Mouse (Mus musculus) Muller cell, postnatal 12 days (primary cell): Measurements from ENCODE around the gene Erbb2.
A peak's percentile ranks its signal among the peaks of the same experiment; 100 is the strongest.

Experiments used
- DNase-seq: peaks from one replicate; pipeline ENCODE4 v3.0.0-alpha.2; 2015; ENCODE audit errors: inconsistent ontology term

Gene Erbb2

DNA sequence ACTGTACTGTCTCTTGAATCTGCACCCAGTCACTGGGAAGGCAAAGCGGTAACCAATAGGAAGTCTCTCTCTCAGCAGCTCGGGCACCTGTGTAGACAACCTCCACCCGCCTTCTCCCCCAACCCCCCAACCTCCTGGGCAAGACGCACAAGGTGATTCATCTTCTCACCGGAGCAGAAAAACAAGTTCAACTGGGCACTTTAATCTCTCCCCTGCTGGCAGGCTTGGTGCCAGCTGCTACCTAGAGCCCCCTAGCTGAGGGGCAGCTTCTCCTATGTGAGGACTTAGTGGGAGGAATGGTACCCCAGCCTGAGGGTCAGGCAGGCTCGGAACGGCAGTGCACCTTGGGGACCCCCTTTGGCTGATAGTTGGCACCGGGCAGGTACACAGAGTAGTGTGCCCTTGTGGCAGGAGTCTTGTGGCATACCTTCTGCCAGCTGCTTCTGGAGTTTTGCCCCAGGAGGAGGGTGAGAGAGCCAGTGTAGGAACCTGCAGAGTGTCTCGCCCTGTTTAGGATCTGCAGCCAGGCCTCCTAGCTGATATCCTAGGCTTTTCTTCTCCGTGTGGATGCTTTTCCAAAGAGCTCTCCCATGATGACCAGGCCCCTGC, 6.8 kb downstream of the Erbb2 start:
- no peak for DNase-seq

DNA sequence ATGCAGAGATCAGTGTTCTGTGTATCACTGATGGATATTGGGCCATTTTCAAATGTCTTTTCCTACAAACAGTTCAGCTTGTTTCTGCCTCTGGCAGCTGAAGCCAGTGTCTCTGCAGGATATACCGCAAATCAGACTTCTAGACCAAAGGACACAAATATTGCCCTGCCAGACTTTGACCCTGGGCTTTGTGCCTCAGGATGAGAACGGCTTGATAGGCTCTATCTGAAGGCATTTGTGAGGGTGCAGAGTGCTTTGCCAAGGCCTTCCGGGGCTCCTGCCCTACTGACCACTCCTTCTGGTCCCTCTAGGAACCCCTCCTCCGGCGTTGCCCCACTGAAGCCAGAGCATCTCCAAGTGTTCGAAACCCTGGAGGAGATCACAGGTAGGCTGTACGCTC, 14.3 kb downstream of the Erbb2 start:
- no peak for DNase-seq

DNA sequence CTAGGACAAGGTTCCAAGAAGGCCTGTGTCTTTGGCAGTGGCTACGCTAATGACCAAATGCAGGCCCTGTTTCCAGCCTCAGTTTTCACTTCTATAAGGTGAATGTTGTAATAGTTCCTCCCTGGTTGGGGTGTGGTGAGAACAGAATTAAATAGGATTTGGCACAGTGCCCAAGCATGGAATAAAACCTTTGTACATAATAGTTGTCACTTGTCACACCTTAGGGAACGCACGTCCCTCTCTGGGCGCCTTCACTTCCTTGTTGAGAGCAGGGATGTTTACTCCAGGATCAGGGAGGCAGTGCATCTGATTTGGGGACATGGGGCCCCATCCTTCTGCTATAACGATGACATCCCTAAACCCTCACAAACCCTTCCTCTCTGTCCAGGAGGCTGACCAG, 16.2 kb downstream of the Erbb2 start:
- DNase-seq: no peak

DNA sequence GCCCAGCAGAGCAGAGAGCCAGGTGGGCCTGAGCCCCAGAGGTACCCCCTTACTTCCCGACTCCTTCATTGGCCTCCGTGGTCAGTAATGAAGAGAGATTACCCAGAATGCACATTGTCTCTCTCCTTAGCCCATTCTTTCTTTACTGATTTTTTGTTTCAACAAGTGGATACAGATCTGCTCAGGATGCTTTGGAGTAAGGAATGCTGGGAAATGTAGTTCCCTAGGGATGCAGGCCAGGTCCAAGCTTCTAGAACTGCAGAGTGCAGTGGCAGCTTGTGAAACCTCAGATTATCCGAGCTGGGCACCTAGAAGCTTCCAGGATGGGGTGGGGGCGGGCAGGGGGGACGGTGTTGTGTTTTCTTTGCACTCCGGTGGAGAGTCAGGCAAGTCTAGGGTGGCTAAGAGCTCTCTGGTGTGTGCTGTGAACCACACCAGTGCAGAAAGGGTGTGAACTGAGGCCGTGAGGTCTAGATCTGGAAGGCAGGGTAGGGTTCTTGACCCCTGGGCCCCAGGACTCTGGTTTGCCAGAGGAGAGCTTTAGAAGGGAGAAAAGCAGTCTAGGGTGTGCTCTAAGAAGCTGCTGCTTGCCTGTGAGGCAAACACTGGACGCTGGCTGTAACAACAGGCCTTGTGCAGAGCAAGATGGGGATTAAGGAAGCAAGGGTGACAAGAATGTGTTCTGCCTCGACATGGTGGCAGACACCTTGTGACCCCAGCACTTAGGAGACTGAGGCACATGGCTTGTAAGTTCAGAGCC, 19.7 kb downstream of the Erbb2 start:
- DNase-seq: no peak

DNA sequence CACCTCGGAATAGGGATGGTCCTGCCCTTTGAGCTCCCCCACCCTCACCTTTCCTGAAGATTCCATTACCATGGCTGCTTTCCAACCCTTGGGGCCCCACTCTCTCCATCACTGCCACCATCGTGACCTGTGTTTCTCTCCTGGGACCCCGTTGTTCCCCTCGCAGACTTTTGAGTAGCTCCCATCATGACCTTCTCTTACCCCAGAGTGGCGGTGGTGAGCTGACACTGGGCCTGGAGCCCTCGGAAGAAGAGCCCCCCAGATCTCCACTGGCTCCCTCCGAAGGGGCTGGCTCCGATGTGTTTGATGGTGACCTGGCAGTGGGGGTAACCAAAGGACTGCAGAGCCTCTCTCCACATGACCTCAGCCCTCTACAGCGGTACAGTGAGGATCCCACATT, 23.5 kb downstream of the Erbb2 start:
- DNase-seq: no peak

DNA sequence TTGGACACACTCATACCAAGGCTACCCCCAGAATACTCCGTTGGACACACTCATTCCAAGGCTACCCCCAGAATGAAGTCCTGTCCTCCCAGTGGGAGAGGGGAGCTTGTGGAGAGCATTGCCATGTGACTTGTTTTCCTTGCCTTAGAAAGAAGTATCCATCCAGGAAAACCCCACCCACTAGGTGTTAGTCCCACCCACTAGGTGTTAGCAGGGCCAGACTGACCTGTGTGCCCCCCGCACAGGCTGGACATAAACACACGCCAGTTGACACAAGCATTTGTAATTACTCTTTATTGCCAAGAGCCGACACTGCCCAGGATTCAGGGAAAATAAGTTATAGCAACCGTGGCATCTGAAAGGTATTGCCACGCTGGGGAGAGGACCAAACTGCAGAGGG, 25.2 kb downstream of the Erbb2 start:
- no peak for DNase-seq

DNA sequence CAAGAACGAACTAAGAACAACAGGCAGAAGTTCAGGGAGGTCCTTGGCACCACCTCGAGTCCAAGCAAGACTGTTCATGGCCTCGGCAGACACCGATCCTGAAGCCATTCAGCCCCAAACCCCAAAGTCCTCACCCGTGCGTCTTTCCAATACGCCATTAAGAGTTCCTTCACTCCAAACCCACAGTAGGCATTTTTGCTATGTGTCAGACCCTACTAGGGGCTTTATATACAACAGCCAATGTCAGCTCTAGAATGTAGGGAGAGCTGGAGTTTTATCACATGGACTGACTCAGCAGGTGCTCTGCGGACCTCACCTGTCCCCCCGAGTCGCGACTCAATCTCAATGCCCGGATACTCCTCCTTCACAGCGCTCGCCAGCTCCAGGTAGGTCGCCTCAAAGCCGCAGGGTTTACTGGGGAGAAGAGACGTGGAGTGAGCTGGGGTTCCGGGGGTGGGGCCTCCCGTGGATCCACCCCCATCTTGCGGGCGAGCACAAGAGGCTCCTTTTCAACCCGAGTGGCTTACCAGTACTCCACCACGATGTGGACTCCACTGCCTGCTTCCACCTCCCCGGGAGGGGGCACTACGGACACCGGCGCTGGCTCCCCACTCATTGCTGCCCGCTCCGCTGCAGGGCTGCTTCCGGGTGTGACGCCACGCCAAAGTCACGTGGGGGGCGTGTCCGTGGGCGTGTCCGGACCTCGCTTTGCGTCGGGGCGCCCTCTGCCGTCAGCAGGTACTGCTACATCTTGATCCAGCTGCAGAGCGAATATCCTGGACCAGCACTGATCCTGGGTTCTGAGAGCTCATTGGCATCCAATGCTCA, 26.3 kb downstream of the Erbb2 start, which contains the start of gene Mien1:
Gene Mien1 (minus strand): TSS at position 661 of the 828 bp plus-strand sequence.
- peak; percentile 94 for DNase-seq

DNA sequence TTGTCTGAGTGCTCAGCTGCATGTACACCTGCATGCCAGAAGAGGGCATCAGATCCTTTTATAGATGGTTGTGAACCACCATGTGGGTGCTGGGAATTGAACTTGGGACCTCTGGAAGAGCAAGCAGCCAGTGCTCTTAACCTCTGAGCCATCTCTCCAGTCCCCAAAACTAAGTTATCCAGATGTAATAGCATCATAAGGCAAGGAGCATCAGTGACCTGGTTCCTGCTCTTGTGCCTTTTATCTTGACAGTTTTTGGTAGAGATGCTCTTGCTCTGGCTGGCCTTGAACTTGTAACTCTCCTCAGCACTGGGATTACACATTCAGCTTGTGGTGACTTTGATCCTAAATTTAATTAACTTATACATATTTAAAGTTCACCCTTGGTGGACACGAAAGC, 31.4 kb downstream of the Erbb2 start:
- DNase-seq: no peak

DNA sequence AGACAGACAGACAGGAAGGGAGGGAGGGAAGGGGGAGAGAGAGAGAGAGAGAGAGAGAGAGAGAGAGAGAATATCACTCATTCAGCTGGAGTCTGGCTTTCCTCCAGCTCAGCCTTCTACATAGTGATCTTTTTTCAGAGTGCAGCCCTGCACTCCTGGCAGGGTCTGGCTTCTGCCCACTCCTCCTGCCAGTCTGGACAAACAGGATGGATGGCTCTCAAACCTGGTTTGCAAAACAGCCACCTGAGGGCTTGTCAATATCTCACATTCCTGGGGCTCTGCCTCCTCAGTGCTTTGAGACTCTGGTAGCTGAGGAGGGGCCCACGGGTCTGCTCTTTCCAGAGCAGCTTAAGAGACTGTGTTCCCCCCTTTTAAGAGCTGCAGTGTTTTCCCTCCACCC, 33.0 kb downstream of the Erbb2 start:
- DNase-seq: no peak

DNA sequence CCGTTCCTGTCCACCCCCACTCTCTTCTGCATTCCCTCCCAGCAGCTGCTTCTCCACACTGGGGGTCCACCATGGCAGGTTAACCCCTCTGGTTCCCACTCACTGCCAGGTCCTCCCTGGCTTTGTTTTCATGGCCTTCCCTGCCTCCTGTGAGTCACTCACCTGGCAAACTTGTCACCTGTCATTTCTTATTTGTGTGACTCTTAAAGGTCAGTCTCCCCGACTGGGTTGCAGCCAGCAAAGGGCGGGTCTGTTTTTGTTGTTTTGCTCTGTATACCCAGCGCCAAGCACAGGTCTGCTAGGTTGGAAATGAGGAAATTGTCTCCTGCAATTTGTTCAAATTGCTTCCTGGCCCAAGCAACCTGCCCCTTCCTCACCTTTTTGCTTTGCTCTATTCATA, 33.4 kb downstream of the Erbb2 start:
- DNase-seq: no peak

DNA sequence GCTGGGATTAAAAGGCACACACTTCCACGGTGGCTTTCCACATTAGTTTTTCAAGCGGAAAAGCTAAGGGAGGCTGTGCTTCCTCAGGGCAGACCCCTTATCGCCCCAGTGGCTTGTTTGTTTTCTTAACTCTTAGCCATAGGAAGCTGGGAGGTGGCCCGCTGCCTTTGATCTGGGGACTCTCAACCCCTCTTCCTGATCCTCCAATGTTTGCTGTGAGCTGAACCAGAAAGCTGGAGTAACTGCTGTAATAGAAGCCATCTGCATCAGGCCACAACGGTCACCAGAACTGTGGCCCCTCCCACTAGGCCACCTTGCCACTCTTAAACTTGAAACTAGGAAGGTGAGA, 33.9 kb downstream of the Erbb2 start, which contains the start of gene Grb7:
Gene Grb7 (plus strand): TSS at position 182 of the 349 bp plus-strand sequence.
- no peak for DNase-seq

DNA sequence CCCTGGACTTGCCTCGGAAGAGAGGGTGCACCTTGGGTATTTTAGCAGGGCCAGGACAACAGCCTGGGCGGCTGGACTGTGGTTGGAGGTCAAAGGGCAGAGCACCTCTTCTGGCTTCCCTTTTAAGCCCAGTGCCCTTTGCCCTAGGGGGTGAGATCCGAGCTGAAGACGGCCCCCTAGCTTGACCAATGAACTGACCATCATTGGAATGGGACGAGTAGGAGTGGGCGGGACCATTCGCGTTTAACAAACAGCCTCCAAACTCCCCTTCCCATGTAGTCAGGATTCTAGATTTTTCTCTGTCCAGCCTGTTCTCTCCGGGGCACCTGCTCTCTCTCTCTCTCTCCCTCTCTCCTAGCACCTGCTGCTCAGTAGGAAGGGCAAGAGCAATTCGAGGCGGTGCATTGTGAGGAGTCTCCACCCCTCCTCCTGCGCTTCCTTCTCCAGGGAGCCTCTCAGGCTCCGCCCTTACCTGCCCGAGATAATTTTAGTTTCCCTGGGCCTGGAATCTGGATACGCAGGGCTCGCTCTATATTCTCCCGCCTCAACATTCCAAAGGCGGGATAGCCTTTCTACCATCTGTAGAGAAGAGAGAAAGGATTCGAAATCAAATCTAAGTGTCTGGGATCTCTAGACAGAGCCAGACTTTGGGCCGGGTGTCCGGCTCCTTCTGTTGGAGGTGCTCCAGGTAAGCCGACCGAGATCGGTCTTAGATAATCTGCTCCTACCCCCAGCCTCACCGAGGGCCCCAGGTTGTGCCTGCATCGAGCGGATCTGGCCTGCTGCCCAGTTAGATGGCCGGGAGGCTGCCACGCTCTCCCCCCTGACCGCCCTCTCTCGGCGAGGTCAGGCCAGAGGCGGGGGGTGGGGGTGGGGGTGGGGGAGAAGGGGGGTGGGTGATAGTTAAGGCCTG, 34.5 kb downstream of the Erbb2 start:
- DNase-seq: no peak

DNA sequence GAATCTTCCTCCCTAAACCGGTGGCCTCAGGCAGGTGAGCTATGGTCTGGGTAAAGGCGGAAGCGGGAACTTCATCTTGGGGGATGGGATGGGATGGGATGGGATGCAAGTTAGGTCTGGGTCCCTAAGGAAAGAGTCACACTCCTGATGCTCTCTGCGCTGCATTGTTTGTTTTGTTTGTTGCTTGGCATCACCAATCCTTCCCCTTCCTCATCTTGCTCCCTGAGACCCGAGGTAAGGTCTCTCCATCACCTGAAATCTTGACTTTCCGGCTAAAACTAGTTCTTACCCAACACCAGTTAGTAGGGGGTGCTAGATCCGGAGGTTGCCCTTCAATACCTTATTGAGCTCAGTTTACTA, 35.2 kb downstream of the Erbb2 start:
- no peak for DNase-seq

DNA sequence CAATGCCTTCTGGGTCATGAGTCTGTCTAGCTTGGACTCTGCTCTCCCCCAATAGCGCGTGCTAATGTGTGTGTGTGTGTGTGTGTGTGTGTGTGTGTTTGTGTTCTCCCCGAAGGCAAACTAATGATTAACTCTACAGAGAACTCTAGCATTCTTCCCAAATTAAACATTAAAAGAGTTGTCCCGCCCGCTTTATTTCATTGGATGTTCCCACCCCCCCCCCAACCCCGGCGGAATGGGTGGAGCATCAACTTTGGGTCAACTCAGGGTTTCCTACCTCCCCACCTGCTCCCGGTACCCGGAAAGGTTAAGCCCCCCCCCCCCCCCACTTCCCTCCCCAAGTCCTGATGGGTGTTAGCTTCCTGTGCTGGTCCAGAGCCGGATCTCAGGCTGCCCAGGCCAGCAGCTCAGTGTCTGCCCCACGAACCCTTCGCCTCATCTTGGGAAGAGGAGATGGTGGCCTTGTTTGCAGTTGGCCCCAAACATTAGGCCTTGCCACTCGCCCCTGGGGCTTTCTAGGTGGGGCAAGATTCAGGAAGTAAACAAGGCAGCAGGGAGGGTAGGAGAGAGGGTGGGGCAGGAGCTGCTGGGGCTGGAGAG, 36.0 kb downstream of the Erbb2 start:
- DNase-seq: no peak

DNA sequence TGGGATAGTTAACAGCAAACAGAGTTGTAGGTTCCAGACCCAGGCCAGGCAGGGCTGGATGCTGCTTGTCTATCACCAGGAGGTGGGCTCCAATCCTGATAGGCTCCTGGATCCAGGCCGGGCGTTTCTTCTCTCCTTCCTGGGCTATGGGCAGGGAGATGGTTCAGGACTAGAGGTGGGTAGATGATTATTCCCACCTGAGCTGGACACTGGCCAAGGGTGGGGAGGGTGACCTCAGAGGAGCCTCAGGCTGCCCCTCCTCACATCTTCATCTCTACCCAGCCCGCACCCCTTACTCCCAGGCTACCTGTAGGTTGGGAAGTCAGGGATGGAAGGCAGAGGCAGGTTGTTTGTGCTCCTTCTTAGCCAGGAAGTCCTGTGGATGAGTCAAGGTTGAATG, 37.1 kb downstream of the Erbb2 start:
- no peak for DNase-seq

DNA sequence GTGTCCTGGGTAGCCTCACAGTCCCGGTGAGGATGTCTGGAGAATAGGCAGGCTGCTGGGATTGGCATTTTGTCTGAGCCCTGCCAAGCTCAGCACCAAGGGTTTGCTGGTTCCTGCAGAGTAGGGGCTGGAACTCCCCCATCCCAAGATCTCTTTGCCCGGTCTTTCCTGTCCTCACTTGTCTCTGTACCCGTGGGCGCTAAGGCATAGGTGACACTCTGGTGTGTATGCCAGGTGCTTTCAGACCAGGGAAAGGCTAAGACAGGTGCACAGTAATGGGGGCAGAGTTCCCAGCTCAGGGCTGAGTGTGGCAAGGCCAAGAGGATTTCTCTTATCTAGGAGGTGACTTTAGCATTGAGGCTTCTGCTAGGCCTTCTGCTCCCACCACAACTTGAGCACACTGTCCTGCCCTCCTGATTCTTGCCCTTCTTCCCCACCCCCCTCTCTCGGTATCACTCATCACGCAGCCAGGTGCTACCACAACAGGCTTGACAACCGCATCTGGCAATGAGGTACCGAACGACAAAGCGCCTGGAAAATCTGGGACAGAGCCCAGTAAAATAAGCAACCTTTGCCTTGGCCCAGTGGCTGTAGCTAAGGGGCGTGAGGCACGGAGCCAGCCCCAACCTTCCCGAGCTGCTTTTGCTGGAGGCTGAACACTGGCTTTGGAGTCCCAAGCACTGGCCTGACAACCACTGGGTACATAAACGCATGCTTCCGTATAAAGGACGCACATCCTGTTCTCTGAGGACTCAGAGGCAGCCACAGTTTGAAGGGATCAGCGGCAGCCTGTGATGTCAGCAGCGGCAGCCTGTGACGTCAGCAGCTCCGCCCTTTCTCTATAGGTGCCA, 37.9 kb downstream of the Erbb2 start:
- DNase-seq: no peak

DNA sequence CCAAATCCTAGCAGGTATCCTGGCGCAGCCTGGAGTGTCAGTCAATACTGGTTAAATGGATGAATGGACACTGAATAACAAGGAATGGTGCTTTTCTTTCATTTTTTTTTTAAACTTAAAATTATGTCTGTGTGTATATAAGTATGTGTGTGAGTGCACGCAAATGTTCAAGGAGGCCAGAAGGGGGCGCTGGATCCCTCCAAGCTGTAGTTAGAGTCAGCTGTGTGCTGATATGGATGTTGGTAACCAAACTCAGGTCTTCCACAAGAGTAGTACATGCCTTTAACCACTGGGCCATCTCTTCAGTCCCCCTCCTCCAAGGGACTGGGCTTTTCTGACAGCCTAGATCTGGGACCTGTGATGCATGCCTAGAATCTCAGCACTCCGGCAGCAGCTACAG, 43.2 kb downstream of the Erbb2 start:
- DNase-seq: no peak

DNA sequence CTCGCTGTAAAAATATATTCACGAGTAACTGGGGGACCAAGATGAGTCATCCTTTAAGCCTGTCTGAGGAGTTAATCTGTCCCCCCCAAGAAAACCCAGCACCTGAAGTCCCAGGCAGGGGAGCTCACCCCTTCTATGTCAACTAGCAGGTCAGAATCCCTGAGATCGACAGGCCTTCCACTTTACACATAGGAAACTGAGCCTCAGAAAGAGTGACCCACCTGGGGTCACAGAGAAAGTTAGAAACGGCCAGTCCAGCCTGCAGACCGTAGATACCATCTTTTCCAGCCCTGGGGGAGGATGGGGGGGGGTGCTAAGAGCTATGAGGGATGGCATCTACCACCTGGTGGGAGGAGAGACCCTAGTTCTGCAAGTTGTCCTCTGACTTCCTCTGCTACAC, 44.3 kb downstream of the Erbb2 start:
- DNase-seq: no peak

DNA sequence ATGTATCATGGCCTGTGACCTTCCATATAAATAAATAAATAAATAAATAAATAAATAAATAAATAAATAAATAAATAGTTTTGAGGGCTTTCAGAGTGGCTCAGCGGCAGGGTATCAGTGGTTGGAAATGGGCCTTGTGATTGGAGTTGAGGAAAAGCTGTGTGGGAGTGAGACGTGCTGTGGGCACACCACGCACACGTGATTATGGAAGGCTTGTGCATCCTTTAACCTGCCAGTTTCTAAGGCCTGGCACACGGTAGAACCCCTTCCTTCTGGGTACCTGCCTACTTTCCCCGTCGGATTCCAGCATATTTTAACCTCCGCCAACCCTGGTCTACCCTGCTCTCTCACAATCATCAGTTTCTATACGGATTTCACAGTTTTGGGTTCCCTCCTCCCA, 44.7 kb downstream of the Erbb2 start:
- DNase-seq: no peak

DNA sequence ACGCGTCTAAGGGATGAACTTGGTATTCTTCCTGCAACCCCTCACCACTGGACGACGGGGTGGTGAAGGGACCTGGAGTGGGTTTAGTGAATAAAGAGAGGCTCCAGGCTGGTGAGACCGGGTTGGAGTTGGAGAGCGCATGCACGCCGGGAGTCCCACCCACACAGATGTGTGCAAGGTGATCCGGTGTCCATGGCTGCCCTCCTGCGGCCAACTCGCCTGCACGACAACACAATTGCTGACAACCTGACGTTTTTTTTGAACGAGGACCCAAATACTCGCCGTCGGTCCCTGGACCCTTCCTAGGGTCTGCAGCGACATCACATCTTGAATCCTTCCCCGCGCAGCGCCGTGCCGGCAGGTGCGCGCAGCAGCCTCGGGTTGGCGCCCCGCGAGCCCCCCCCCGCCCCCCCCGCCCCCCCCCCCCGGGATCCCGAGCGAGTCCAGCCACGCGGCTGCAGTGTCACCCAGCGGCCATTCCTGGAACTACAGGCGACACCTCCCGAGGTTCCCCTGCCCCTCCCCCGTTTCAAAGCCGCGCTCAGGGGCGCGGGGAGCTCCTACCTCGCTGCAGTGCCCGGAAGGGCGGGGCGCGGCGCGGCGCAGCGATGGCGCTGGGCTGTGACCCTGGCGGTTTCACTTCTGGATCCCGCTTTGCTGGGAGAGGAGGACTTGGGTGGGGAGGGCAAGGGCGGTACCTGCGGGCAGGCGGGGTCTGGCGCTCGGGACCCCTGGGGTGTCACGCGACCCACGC, 45.3 kb downstream of the Erbb2 start:
- peak; percentile 74 for DNase-seq
